Comparison of ENCODE assay signal across 14 mouse cellular contexts in the genomic region with DNA sequence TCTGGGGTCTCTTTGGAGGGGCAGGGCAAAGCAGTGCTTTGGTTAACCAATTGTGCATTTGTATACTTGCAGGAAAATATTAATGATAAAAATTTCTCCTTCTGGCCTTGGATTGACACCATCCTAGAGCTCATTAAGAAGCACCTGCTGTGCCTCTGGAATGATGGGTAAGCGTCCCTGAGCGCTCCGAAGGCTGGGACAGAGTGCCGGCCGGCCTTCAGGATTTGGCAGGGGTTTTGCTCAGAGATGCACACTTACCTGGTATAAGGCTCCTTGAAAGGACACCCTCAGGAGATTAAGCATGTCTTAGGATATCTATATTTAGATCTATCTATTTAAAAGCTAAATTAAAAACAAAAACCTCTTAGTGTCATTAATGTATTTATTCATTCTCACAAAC. TPM values are rescaled to one million over a fixed set of nuclear protein-coding genes. Genes with fewer than 3 reads are reported as not detected.
DNase-seq lines count a peak whose midpoint lies in the region; ATAC-seq lines count a peak whose summit lies in the region.
"Had no signal": no experiment of that assay in that cellular context is flagged by ENCODE, and none has a peak within 500 bp of the region (broad histone marks: within the 10 kb centered on the region; RNA-seq: fewer than 3 reads in every experiment).

No protein-coding gene starts in this region.

- H3K36me3 ChIP-seq in heart, embryonic 15.5 days: peaks cover 9% of the 10 kb centered on the region
- no peaks in the 10 kb centered on the region for H3K36me3 ChIP-seq in midbrain, embryonic 11.5 days (ENCODE audit: control insufficient read depth, insufficient read depth, low read length)
- H3K36me3 ChIP-seq in midbrain, embryonic 15.5 days (replicated peaks): no peaks in the 10 kb centered on the region
- peaks cover 69% of the 10 kb centered on the region for H3K36me3 ChIP-seq in liver, embryonic 13.5 days

- H3K4me2 ChIP-seq in heart, embryonic 15.5 days: no peak overlapping the region
- H3K4me2 ChIP-seq in midbrain, embryonic 11.5 days: no peak overlapping the region
- H3K4me2 ChIP-seq in midbrain, embryonic 15.5 days: no peak overlapping the region
- H3K4me2 ChIP-seq in liver, embryonic 13.5 days: peak overlapping the region; percentile 38; the same call in 1 of the 2 replicates
- H3K4me2 ChIP-seq: embryonic facial prominence, embryonic 15.5 days had no signal

- H3K9me3 ChIP-seq in heart, embryonic 15.5 days (replicated peaks): no peaks in the 10 kb centered on the region
- no peaks in the 10 kb centered on the region for H3K9me3 ChIP-seq in midbrain, embryonic 11.5 days (ENCODE audit: control insufficient read depth, low read length)
- no peaks in the 10 kb centered on the region for H3K9me3 ChIP-seq in midbrain, embryonic 15.5 days
- no peaks in the 10 kb centered on the region for H3K9me3 ChIP-seq in liver, embryonic 13.5 days (replicated peaks)
- H3K9me3 ChIP-seq: embryonic facial prominence, embryonic 15.5 days had no signal

- peak; percentile 83 for DNase-seq in heart, adult 11 months
- DNase-seq in heart, postnatal 25 days (ENCODE audit: low spot score): no peak
- DNase-seq in heart, adult 9 months (ENCODE audit: low spot score in 2 of 2): no peak
- peak; percentile 61 for DNase-seq in midbrain, embryonic 11.5 days (ENCODE audit: low spot score, missing footprints)
- no peak for DNase-seq in liver, embryonic 13.5 days
- DNase-seq: adrenal gland, postnatal 36 days; kidney, adult 11 months; lung, adult 2 months; lung, postnatal 36 days; retina, postnatal 1 day had no signal

- peak overlapping the region; percentile 80 for H3K27ac ChIP-seq in heart, embryonic 15.5 days
- H3K27ac ChIP-seq in midbrain, embryonic 11.5 days (ENCODE audit: low read depth, low read length): no peak overlapping the region
- no peak overlapping the region for H3K27ac ChIP-seq in midbrain, embryonic 15.5 days
- H3K27ac ChIP-seq in liver, embryonic 13.5 days: peak overlapping the region; percentile 43; the same call in 1 of the 2 replicates
- H3K27ac ChIP-seq: embryonic facial prominence, embryonic 15.5 days had no signal

- no peaks in the 10 kb centered on the region for H3K27me3 ChIP-seq in heart, embryonic 15.5 days
- H3K27me3 ChIP-seq in midbrain, embryonic 11.5 days (ENCODE audit: control insufficient read depth, insufficient read depth, low read length): no peaks in the 10 kb centered on the region
- H3K27me3 ChIP-seq in midbrain, embryonic 15.5 days (replicated peaks): no peaks in the 10 kb centered on the region
- no peaks in the 10 kb centered on the region for H3K27me3 ChIP-seq in liver, embryonic 13.5 days
- H3K27me3 ChIP-seq: CH12.LX; embryonic facial prominence, embryonic 15.5 days had no signal

- no peak overlapping the region for H3K9ac ChIP-seq in heart, embryonic 15.5 days
- H3K9ac ChIP-seq in midbrain, embryonic 11.5 days (ENCODE audit: low read length): no peak overlapping the region
- no peak overlapping the region for H3K9ac ChIP-seq in midbrain, embryonic 15.5 days
- no peak overlapping the region for H3K9ac ChIP-seq in liver, embryonic 13.5 days
- H3K9ac ChIP-seq: embryonic facial prominence, embryonic 15.5 days had no signal

- intact Hi-C loops in heart, postnatal 25 days (cut with DNase I): loop anchor here (2.0 kb wide), 1 partner anchor 14 kb away; no protein-coding TSS in a partner anchor

- 94% methylated on average over 5 of the region's 5 CpGs for WGBS in heart, embryonic 15.5 days
- WGBS in midbrain, embryonic 11.5 days: 91% methylated on average over 5 of the region's 5 CpGs
- 87% methylated on average over 5 of the region's 5 CpGs for WGBS in midbrain, embryonic 15.5 days
- 91% methylated on average over 5 of the region's 5 CpGs for WGBS in liver, embryonic 13.5 days (ENCODE audit: insufficient replicate concordance)

- ATAC-seq in heart, embryonic 15.5 days (replicated peaks; ENCODE audit: insufficient number of reproducible peaks, insufficient read depth, low FRiP score, low read depth): no peak
- ATAC-seq in midbrain, embryonic 11.5 days (ENCODE audit: low FRiP score): no peak
- ATAC-seq in midbrain, embryonic 15.5 days (replicated peaks): no peak
- ATAC-seq in liver, embryonic 13.5 days (ENCODE audit: low read depth): no peak

- H3K4me1 ChIP-seq in heart, embryonic 15.5 days (replicated peaks): peaks cover 36% of the 10 kb centered on the region
- H3K4me1 ChIP-seq in midbrain, embryonic 11.5 days (ENCODE audit: control insufficient read depth, insufficient read depth, low read length): peaks cover 15% of the 10 kb centered on the region
- peaks cover 5% of the 10 kb centered on the region; the same call in 1 of the 2 replicates for H3K4me1 ChIP-seq in midbrain, embryonic 15.5 days
- peaks cover 20% of the 10 kb centered on the region for H3K4me1 ChIP-seq in liver, embryonic 13.5 days (replicated peaks)

- H3K4me3 ChIP-seq in heart, embryonic 15.5 days: no peak overlapping the region
- no peak overlapping the region for H3K4me3 ChIP-seq in midbrain, embryonic 11.5 days (ENCODE audit: low read depth, low read length)
- H3K4me3 ChIP-seq in midbrain, embryonic 15.5 days: no peak overlapping the region
- H3K4me3 ChIP-seq in liver, embryonic 13.5 days (replicated peaks): no peak overlapping the region
- H3K4me3 ChIP-seq: embryonic facial prominence, embryonic 15.5 days had no signal

RNA-seq across cellular contexts. Expression of gene Stat1, which starts 31.9 kb away (rescaled TPM):
- 10 to 100 TPM; 24.7 to 26.8 TPM for total RNA-seq in heart, postnatal 25 days (2021)
- polyA plus RNA-seq in heart, embryonic 15.5 days (2015; fragmentation: Nextera tagmentation; extraction: Ambion mirVana): 23.6 and 44.5 TPM in 2 replicates
- polyA plus RNA-seq in midbrain, embryonic 11.5 days (2014; fragmentation: Nextera tagmentation; extraction: Ambion mirVana): 15.0 and 16.3 TPM in 2 replicates
- 13.5 and 22.5 TPM in 2 replicates for polyA plus RNA-seq in midbrain, embryonic 15.5 days (2015; fragmentation: Nextera tagmentation; extraction: Ambion mirVana)
- polyA plus RNA-seq in liver, embryonic 13.5 days (2015; fragmentation: Nextera tagmentation; extraction: Ambion mirVana): 19.1 and 20.9 TPM in 2 replicates

Comparison
In these comparisons a context has a peak if more than half of its experiments do, and no peak if none do; other contexts are left out.
1. DNase-seq: peak in heart, adult 11 months (single experiment) and midbrain, embryonic 11.5 days (single experiment); none in heart, postnatal 25 days (single experiment), heart, adult 9 months (0 of 2) and liver, embryonic 13.5 days (single experiment).
2. H3K27ac ChIP-seq: peak in heart, embryonic 15.5 days (single experiment) and liver, embryonic 13.5 days (single experiment); none in midbrain, embryonic 11.5 days (single experiment) and midbrain, embryonic 15.5 days (single experiment).